Mouse (Mus musculus) limb, embryonic 13.5 days (tissue): Measurements from ENCODE around the gene Kiss1r. TPM values are rescaled to one million over a fixed set of nuclear protein-coding genes. Genes with fewer than 3 reads are reported as not detected.

ENCODE experiments used
- ATAC-seq: fragments of 200-750 bp; cut with Nextera tagmentation; 2 replicates; pipeline ENCODE4 v1.8.0; 2017; ENCODE audit warnings: low read depth, moderate number of reproducible peaks, moderate TSS enrichment; ENCODE audit not compliant: low FRiP score
- H3K27ac ChIP-seq: fragments of 300-500 bp; sonication (generic); 2 replicates; pipeline ENCODE4 v1.5.1; 2015; ENCODE audit warnings: inconsistent platforms, mild to moderate bottlenecking, moderate library complexity
- H3K27me3 ChIP-seq: fragments of 300-500 bp; sonication (generic); 2 replicates; pipeline ENCODE4 v1.6.1; 2015; ENCODE audit warnings: mild to moderate bottlenecking, inconsistent platforms
- H3K36me3 ChIP-seq: fragments of 300-500 bp; sonication (generic); 2 replicates; pipeline ENCODE4 v1.6.1; 2015; ENCODE audit warnings: inconsistent platforms, mild to moderate bottlenecking, moderate library complexity
- H3K4me1 ChIP-seq: fragments of 300-500 bp; sonication (generic); 2 replicates; pipeline ENCODE4 v1.6.1; 2015; ENCODE audit warnings: inconsistent platforms
- H3K4me2 ChIP-seq: fragments of 300-500 bp; sonication (generic); replicated peaks from 2 replicates; pipeline ENCODE4 v1.6.1; 2015; ENCODE audit warnings: inconsistent platforms, mild to moderate bottlenecking, moderate library complexity
- H3K4me3 ChIP-seq: fragments of 300-500 bp; sonication (generic); 2 replicates; pipeline ENCODE4 v1.5.1; 2015; ENCODE audit warnings: moderate library complexity, mild to moderate bottlenecking, inconsistent platforms
- H3K9ac ChIP-seq: fragments of 300-500 bp; sonication (generic); 2 replicates; pipeline ENCODE4 v1.6.1; 2015; ENCODE audit warnings: mild to moderate bottlenecking, inconsistent platforms
- H3K9me3 ChIP-seq: fragments of 300-500 bp; sonication (generic); 2 replicates; pipeline ENCODE4 v1.6.1; 2016; ENCODE audit warnings: inconsistent platforms
- WGBS: fragments of 180-500 bp; shearing (Covaris S2); methylation state at CpG from one replicate; pipeline ENCODE4 v1.1.7; 2015; 5-methylcytosine and 5-hydroxymethylcytosine counted together
- polyA plus RNA-seq: library from polyadenylated mRNA; unstranded; fragments of >200 nt; fragmentation: Nextera tagmentation; extraction: Ambion mirVana; gene quantifications from 2 replicates; pipeline ENCODE4 v1.2.1, GENCODE M21; 2015

The Kiss1r gene
- polyA plus RNA-seq, 1 experiment from 2014 or later: 0.94 TPM

DNA sequence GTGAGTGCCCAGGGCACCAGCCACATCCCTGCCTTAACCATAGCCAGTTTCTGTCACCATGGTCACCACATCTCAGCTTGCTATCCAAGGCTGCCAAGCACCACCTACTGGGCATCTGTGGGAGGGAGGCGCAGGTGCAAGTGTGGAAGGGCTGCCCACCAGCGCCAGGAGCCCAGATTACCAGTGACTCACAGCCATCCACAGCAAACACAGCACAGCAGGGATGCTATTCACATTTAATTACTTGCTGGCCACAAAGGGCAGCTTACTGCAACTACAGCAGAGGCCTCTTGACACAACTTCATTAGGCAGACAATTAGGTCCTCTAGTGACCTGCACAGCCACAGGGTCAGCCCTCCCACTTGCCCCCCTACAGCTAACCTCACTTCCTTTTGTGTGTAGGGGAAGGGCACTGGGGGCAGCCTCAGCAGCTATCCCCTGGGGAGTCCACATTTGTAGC lies 15.8 kb upstream of the Kiss1r start:
- H3K36me3 ChIP-seq: peaks cover 98% of the 10 kb centered on the region
- no peak for ATAC-seq
- H3K9me3 ChIP-seq: no peaks in the 10 kb centered on the region
- H3K4me2 ChIP-seq: no peak overlapping the region
- H3K27me3 ChIP-seq: no peaks in the 10 kb centered on the region
- H3K4me1 ChIP-seq: no peaks in the 10 kb centered on the region
- no peak overlapping the region for H3K27ac ChIP-seq
- WGBS: 29% methylated on average over 2 of the region's 2 CpGs
- H3K9ac ChIP-seq: 0 out of 2 replicates have a peak overlapping the region, but pooled peaks have one; percentile 5
- no peak overlapping the region for H3K4me3 ChIP-seq

DNA sequence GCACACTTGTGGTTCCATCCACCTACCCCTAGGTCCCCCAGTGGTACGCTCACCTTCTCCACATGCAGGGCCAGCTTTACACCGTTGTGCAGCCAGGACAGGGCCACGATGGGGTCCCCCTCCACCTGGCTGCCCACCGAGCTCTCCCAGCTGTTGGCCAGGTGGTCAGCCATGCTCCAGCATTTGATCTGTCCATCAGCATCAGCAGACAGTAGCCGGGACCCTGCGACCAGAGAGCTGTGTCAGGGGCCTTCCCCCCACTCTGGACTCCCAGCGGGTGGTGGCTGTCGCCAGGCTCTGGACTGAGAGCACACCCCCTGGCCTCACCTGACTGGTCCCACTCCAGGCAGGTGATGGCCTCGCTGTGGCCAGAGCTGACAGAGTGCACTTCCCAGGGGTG lies 10.1 kb upstream of the Kiss1r start:
- Histone ChIP-seq H3K4me3 (no peak overlapping the region), H3K27ac (no peak overlapping the region), H3K4me2 (no peak overlapping the region), H3K9me3 (no peaks in the 10 kb centered on the region), H3K4me1 (peaks cover 12% of the 10 kb centered on the region), H3K27me3 (no peaks in the 10 kb centered on the region), H3K36me3 (peaks cover 70% of the 10 kb centered on the region), H3K9ac (peak overlapping the region; percentile 25; the same call in 1 of the 2 replicates)
- WGBS: 92% methylated on average over 9 of the region's 9 CpGs
- no peak for ATAC-seq

DNA sequence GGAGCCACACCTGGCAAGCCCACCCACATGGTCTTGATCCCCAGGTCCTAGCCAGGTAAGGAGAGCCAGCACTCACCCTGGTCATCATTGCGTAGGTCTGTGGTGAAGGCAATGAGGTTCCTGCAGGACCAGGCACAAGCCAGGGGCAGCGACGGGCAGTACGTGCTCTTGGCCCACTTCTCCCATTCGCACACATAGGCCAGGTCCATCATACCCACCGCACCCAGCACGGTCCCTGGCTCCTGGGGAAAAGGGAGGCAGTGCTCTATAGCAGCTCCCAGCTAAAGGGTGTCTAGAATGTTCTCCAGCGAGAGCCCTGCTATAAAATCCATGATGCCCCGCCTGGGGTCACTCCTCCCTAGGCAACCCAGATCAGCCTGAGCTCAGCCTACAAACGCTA lies 9.4 kb upstream of the Kiss1r start:
- peaks cover 71% of the 10 kb centered on the region for H3K36me3 ChIP-seq

DNA sequence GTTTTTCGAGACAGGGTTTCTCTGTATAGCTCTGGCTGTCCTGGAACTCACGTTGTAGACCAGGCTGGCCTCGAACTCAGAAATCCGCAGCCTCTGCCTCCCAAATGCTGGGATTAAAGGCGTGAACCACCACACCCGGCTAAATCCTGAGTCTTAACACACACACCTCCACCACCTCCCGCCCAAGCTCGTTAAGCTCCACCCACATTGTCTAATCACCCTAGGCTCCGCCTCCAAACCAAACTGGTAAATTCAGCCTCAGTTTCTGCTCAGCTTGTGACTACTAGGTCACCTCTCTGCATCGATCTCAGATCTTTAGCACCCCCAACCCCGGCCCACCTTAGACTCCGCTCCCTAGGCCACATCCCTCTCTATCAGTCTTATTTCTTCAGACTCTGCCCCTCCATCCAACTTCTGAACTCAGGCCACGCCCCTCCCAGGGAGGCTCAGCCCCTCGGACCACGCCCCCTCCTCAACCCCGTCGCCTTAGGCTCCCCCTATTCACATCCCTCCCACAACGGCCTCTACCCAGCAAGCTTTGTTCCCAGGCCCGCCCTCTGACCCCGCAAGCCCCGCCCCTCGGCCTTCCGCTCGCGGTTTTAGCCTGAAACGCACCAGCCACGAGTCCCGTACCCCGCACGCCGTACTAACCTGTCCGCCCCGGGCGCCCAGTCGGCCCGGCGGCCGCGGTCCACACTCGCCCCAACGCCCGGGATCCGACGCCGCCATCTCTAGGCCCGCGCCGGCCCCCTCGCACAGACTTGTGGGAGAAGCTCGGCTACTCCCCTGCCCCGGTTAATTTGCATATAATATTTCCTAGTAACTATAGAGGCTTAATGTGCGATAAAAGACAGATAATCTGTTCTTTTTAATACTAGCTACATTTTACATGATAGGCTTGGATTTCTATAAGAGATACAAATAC lies 8.3 kb upstream of the Kiss1r start, which contains the start of gene Med16:
Med16 (minus strand) TSS at position 757 of the 925 bp plus-strand sequence.
- WGBS: 1% methylated on average over 52 of the region's 52 CpGs
- peak within 1 kb of the TSS; percentile 87 for H3K9ac ChIP-seq
- H3K27me3 ChIP-seq: no peaks in the 10 kb centered on the region
- H3K4me1 ChIP-seq: peaks cover 12% of the 10 kb centered on the region
- H3K36me3 ChIP-seq: peaks cover 71% of the 10 kb centered on the region
- peak within 1 kb of the TSS; percentile 55 for H3K4me2 ChIP-seq
- peak within 1 kb of the TSS; percentile 97 for H3K27ac ChIP-seq
- H3K4me3 ChIP-seq: peak within 1 kb of the TSS; percentile 64
- no peaks in the 10 kb centered on the region for H3K9me3 ChIP-seq
- peak; percentile 93 for ATAC-seq

More for the DNA sequence above, 9.4 kb upstream of the Kiss1r start:
- peak overlapping the region; percentile 64; the same call in 1 of the 2 replicates for H3K4me3 ChIP-seq
- H3K4me1 ChIP-seq: peaks cover 12% of the 10 kb centered on the region
- no peaks in the 10 kb centered on the region for H3K27me3 ChIP-seq
- no peak for ATAC-seq
- WGBS: 93% methylated on average over 10 of the region's 10 CpGs
- peak overlapping the region; percentile 55; the same call in 1 of the 2 replicates for H3K4me2 ChIP-seq
- no peaks in the 10 kb centered on the region for H3K9me3 ChIP-seq
- H3K27ac ChIP-seq: no peak overlapping the region
- peak overlapping the region; percentile 25; the same call in 1 of the 2 replicates for H3K9ac ChIP-seq

DNA sequence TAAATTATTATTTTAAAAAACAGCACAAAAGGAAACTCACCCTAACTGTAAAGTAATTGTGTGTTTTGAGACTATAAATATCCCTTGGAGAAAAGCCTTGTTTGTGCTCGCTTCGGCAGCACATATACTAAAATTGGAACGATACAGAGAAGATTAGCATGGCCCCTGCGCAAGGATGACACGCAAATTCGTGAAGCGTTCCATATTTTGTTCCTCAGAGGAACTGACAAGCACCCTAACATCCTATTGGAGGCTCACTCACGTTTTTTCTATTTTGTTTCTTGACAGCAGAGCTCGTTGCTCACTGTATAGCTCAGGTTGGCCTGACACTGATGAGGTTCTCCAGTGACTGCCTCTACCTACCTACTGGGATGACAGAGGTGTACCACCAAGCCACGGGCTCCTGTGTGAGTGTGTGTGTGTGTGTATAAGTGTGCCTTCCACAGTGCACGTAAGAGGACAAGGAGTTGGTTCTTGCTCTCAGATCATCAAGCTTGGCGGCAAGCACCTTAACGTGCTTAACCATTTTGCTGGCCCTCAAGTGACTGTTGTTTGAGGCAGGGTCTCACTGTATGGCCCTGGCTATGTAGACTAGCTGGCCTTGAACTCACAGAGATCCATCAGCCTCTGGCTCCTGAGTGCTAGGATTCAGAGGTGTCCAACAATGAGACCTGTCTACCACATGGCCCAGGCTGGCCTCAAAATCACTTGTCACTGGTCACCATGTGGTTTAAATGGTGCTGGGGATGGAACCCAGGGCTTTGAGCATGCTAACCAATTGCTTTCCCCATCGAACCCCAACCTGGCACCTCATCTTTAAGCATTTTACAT lies 7.5 kb upstream of the Kiss1r start:
- no peaks in the 10 kb centered on the region for H3K9me3 ChIP-seq
- peak overlapping the region; percentile 64 for H3K4me3 ChIP-seq
- peak; percentile 38; the same call in 1 of the 2 replicates for ATAC-seq
- H3K4me1 ChIP-seq: peaks cover 16% of the 10 kb centered on the region
- 24% methylated on average over 14 of the region's 14 CpGs for WGBS
- H3K36me3 ChIP-seq: peaks cover 63% of the 10 kb centered on the region
- peak overlapping the region; percentile 53 for H3K9ac ChIP-seq
- H3K27me3 ChIP-seq: no peaks in the 10 kb centered on the region
- H3K27ac ChIP-seq: peak overlapping the region; percentile 63; the same call in 1 of the 2 replicates
- H3K4me2 ChIP-seq: peak overlapping the region; percentile 54

DNA sequence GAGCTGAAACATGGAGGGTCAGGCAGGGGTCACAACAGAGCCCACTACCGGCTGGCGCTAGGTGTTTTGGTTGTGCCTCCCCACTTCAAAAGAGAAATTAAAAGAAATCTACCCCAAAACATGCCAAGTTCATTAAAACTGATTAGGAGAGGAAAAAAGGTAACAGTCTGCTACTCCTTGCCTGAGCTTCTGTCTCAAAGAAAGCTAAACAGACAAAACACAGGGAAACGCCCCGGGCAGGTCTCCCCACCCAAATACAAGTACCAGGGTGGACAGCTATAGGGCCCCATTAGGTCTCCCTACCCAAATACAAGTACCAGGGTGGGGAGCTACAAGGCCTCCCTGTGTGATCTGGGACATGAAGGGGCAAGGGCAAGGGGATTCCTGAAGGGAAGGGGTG lies 6.2 kb upstream of the Kiss1r start, which contains the start of gene Gm26602:
Gm26602 (plus strand) TSS at position 301 of the 400 bp plus-strand sequence.
- Histone ChIP-seq H3K36me3 (peaks cover 51% of the 10 kb centered on the region), H3K27me3 (no peaks in the 10 kb centered on the region), H3K4me1 (peaks cover 29% of the 10 kb centered on the region), H3K4me3 (no peak within 1 kb of the TSS), H3K9ac (no peak within 1 kb of the TSS; the same call in 1 of the 2 replicates), H3K4me2 (peak within 1 kb of the TSS; percentile 54), H3K9me3 (no peaks in the 10 kb centered on the region), H3K27ac (no peak within 1 kb of the TSS)
- ATAC-seq: no peak
- WGBS: 89% methylated on average over 4 of the region's 4 CpGs

DNA sequence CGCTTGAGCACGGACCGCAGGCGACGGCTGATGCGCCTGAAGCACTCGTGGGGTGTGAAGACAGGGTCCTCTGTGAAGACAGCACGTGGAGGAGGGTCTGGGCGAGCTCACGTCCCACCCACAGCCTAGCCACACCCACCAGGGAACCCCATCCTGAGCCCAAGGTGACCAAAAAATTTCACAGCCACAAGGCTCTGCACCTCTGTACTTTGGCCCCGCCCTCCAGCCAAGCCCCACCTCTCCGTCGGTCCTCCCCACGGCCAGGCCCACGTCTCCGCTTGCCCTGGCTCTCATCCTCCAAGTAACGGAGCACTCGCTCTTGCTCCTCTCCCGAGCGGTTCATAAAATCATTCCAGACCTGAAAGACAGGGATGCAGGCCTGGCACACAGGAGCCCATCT lies 4.4 kb upstream of the Kiss1r start:
- peaks cover 3% of the 10 kb centered on the region for H3K27me3 ChIP-seq
- H3K4me1 ChIP-seq: peaks cover 38% of the 10 kb centered on the region
- H3K9me3 ChIP-seq: no peaks in the 10 kb centered on the region
- H3K4me2 ChIP-seq: no peak overlapping the region
- WGBS: 60% methylated on average over 20 of the region's 20 CpGs
- H3K9ac ChIP-seq: 0 out of 2 replicates have a peak overlapping the region, but pooled peaks have one; percentile 45
- ATAC-seq: no peak
- H3K4me3 ChIP-seq: no peak overlapping the region
- no peak overlapping the region for H3K27ac ChIP-seq
- peaks cover 33% of the 10 kb centered on the region for H3K36me3 ChIP-seq

DNA sequence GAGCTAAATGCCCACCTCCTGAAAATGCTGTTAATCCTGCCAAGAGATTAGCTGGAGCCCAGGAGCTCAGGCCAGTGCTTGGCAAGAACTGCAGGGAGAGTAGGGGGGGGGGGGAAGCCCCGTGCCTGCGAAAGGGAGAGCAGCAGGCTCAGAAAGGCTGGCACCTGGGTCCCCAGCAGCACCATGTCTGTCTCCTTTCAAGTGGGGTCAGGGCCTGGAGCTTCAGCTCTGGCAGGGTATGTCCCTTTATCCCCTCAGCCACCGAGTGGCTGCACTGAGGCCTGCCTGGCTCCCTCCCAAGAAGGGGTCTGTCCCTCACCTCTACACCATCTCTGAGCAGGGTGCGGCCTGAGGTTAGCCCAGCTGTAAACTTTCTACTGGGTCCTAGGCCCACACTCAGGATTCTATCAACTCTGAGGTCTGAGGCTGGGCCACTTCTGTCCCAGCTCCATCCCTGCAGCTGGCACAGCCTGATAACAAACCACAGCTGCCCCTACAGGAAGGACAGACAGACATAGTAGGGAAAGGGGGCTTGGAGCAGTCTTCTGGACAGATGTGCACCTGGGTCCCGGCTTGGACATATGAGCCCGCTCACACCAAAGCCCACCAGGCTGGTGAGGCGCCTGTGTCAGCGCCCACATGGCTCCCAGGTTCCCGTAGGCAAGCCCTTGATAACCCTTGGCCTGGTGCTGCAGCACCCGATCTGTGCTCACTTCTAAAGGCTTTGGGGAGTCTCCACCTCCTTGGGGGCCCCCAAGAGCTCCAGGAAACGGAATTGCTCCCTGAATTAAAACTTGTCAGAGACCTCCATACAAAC lies 2.4 kb upstream of the Kiss1r start:
- Histone ChIP-seq H3K36me3 (peaks cover 33% of the 10 kb centered on the region), H3K4me1 (peaks cover 45% of the 10 kb centered on the region), H3K4me2 (peak overlapping the region; percentile 99; the same call in 1 of the 2 replicates), H3K9me3 (no peaks in the 10 kb centered on the region), H3K27me3 (peaks cover 22% of the 10 kb centered on the region), H3K4me3 (no peak overlapping the region), H3K9ac (peak overlapping the region; percentile 95), H3K27ac (no peak overlapping the region)
- ATAC-seq: no peak
- 70% methylated on average over 10 of the region's 11 CpGs for WGBS

DNA sequence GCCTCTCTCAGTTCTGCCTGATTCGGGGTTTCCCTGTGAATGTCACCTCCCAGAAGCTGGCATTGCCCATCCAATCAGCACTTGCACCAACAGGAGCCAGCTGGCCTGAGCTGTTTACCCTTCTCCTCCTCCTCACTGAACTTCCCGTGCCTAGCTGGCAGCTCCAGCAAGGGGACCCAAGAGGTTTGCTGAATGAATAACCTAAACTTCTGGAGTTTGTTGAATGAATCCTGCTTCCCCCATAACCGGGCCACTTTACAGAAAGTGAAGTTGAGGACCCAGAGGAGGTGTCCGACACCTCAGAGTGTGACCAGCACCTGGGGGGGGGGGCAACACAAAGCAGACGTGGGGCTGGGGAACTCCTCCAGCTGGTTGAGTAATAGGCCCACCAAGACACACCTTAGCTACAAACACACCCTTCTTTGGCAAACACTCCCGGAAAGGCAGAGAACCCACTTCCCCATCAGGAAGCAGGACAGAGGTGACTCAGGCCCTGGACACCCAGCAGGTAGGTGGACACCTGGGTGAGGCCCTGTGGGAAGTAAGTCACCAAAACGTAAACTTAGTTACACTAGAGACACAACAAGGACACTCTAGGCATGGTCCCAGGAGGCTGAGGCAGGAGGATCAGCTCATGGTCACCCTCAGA lies 1.7 kb upstream of the Kiss1r start:
- no peaks in the 10 kb centered on the region for H3K9me3 ChIP-seq
- H3K4me2 ChIP-seq: peak overlapping the region; percentile 99
- H3K27me3 ChIP-seq: peaks cover 29% of the 10 kb centered on the region
- H3K9ac ChIP-seq: peak overlapping the region; percentile 95
- H3K4me3 ChIP-seq: peak overlapping the region; percentile 76
- H3K4me1 ChIP-seq: peaks cover 48% of the 10 kb centered on the region
- WGBS: 67% methylated on average over 7 of the region's 7 CpGs
- no peak for ATAC-seq
- H3K27ac ChIP-seq: no peak overlapping the region
- peaks cover 33% of the 10 kb centered on the region for H3K36me3 ChIP-seq

DNA sequence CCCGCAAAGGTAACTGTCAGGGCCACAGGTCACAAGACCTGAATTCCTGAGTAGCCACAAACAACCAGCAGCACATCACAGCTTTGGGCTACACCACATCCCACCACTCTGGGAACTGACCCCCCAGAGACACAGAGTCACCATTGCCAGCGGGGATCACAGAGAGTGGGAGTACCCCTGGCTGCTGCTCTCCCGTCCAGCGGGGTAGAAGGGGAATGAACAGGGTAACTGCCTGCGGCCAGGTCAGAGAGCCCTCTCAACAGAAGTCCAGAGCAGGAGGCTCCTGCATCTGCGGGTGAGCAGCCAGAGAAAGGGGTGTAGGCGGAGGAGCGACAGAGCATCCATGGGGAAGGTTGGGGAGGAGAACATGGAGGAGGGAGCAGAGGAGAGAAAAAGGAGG lies 690 bp upstream of the Kiss1r start:
- H3K9me3 ChIP-seq: no peaks in the 10 kb centered on the region
- peak overlapping the region; percentile 99 for H3K4me2 ChIP-seq
- H3K27ac ChIP-seq: no peak overlapping the region; the same call in 1 of the 2 replicates
- H3K4me1 ChIP-seq: peaks cover 56% of the 10 kb centered on the region
- WGBS: 4% methylated on average over 8 of the region's 8 CpGs
- H3K36me3 ChIP-seq: peaks cover 24% of the 10 kb centered on the region
- H3K9ac ChIP-seq: peak overlapping the region; percentile 95
- peaks cover 39% of the 10 kb centered on the region for H3K27me3 ChIP-seq
- no peak for ATAC-seq
- peak overlapping the region; percentile 76 for H3K4me3 ChIP-seq
